Mouse (Mus musculus): Measurements from ENCODE around the gene Dpm2.

Dpm2 gene

GRCm38 (mm10) chr2:32585149-32585714 is 14.6 kb downstream of the Dpm2 start:
- 85% methylated on average over 7 of the region's 7 CpGs for WGBS

DNA sequence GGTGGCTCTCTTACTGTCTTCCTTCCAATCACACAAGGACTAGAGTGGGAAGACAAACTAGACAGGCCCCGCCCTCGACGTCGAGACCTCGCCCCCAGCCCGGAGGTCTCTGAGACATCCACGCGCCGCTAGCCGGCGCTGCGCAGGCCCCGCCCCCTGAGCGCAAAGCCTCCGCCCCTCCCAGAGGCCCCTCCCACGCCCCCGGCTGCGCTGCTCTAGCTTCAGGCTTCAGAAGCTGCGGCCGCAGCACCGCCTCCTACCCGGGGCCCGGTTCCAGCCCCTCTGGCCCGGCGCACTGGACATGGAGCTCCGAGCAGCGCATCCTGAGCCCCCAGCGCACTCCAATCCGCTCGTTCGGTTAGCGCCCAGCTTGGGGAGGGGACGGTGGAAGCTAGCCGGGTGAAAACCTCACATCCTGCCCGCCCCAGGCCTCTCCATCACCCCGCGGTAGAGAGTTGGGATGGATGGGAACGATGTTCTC is 16.3 kb downstream of the Dpm2 start, which contains the start of gene St6galnac4:
Gene St6galnac4, plus strand, starts transcription at position 225 of the 481 bp plus-strand sequence.
- WGBS: under 1% methylated on average over 37 of the region's 38 CpGs

DNA sequence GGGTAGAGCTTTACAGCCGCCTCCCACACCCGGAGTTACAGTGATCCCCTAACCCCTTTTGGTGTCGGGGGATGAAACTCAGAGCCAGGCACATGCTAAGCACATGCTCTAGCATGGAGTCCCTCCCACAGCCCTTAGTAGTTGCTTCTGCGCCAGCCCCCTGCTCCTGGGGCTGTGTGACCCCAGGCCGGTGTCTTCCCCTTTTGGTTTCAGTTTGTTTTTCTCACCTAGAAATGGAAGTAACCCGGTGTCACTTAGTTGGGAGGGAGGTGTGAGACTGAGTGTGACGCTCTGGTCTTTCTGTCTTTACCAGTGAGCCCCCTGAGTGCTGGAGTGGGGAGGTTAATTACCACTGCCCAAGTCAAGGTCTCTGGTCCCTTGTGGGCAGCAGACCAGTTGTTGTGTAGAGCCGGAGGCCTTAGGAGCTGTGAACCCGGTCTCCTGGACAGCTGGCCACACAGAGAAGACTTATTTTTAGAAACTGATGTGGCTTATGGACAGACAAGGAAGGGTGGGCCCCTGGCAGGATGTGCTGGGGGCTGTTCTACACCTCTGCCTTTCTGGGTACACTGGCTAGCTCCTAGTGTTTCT is 17.2 kb downstream of the Dpm2 start:
- 21% methylated on average over 9 of the region's 9 CpGs for WGBS

DNA sequence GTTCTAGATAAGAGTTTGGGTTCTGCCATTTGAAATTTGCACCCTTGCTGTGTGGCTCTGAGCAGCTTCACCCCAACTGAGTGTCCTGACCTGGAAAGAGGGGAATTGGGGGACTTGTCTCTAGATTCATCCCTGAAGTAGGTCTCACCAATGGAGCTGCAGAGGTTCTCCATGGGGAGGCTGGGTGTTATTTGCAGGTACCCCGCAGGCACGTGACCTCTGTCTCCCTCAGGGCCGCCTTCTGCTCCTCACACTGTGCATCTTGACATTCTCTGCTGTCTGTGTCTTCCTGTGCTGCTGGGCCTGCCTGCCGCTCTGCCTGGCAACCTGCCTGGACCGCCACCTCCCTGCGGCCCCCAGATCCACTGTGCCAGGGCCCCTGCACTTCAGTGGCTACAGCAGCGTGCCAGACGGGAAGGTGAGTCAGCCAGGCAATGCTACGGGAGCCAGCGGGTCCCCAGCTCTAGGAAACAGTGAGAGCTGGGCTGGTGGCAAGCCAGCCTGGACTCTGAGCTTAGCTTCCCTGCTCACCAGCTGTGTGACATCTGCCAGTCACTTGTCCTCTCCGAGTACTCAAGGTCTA is 18.6 kb downstream of the Dpm2 start:
- WGBS: 24% methylated on average over 11 of the region's 11 CpGs

- WGBS: 74% methylated on average over 10 of the region's 10 CpGs
Measured at GRCm38 (mm10) chr2:32590224-32590623, 19.6 kb downstream of the Dpm2 start.

DNA sequence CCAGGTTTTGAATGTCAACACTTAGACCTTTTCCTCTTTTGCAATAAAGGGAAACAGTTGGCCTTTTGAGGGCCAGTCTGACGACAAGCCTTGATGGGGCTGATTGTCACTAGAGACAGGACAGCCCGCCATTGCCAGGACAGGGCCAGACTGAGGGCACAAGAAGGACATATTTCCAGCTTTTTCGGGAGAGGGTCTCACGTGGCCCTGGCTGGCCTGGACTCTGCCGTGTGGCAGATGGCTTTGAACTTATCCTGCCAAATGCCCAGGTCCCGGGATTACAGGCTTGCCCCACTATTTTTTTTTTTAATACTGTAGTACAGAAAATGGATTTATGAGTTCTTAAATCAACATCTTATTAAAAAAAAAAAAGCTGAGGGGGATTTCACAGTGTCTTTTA is 20.6 kb downstream of the Dpm2 start:
- 83% methylated on average over 6 of the region's 6 CpGs for WGBS

DNA sequence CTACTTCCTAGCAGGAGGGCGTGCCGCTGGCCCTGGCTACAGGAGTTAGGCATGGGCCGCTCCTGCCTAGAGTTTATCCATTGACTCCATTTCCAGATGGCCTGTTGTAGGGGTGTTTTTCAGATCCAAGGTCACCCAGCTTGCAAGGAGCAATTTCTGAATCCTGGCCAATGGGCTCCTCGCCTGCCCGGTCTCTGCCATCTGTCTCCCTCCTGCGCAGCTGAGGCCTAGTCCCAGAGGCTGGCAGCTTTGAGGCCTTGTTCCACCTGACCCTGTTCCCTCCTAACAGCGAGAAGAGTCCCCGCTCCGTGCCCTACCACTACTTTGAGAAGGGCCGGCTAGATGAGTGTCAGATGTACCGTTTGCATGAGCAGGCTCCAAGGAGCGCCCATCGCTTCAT is 26.1 kb downstream of the Dpm2 start:
- WGBS: 80% methylated on average over 13 of the region's 13 CpGs

GRCm38 (mm10) chr2:32597248-32597647 is 26.6 kb downstream of the Dpm2 start:
- WGBS: 90% methylated on average over 5 of the region's 5 CpGs

GRCm38 (mm10) chr2:32597699-32598098 is 27.0 kb downstream of the Dpm2 start:
- 92% methylated on average over 5 of the region's 5 CpGs for WGBS

GRCm38 (mm10) chr2:32598506-32598905 is 27.8 kb downstream of the Dpm2 start:
- WGBS: 78% methylated on average over 8 of the region's 8 CpGs

DNA sequence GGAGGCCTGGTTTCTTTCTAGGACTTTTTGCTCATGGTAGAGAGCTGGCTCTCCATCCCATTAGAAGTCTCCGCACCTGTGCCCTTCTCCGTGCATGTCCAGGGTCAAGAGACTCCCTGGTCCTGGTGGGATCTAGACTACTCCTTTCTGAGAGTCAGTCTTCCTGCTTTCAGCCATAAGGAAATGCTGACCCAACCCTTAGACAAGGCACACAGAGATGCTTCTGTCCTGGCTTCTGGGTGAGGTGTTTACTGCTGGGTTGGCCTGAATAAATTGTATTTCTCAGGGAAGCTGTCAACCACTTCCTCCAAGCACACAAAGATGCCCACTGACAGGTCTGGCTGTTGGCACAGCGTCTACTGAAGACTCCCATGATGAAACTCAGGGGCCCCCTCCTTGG is 28.8 kb downstream of the Dpm2 start, which contains the start of gene St6galnac6:
Gene St6galnac6, plus strand, starts transcription at position 301 of the 400 bp plus-strand sequence.
- 92% methylated on average over 3 of the region's 3 CpGs for WGBS

DNA sequence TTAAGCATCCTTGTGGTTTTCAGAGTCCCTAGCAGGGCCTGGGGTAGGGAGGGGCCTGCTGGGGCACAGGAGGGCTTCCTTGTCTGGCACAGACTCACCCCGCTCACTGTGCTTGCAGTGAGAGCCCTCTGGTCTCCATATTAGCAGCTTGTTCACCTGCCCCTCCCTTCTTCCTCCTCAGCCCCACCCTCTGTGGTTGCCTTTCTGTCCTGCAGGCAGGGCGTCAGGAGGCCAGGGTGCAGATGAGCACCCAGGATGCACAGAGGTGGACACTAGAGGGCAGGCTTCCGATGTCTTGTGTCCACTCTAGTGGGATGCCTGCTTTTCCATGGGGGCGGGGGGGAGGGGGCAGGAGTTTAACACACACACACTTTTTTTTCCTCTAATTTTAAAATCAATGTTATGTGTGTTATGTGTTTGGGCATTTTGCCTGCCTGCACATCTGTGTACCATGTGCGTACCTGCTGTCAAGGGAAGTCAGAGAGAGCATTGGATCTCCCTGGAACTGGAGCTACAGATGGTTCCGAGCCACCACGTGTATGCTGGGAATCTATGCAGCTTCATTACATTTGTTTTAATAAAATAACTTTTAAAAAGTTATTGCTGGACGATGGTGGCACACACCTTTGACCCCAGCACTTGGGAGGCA is 30.9 kb downstream of the Dpm2 start:
- 33% methylated on average over 8 of the region's 8 CpGs for WGBS

GRCm38 (mm10) chr2:32602600-32603054 is 32.0 kb downstream of the Dpm2 start:
- under 1% methylated on average over 11 of the region's 11 CpGs for WGBS

DNA sequence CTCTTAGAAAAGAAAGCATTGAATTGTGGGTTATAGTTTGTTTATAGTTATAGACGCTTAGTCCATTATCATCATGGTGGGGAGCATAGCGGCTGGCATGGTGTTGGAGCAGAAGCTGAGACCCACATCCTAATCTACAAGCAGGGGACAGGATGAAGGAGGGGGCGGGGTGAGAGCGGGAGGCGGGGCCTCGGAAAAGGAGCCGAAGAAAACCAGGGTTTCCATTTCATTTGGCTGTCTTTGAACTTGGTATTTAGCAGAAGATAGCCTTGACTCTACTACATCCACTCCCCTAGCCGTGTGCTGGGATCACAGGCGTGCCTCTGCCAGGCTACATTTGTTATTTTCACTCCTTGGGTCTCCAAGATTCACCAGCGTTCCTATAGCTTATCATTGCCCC is 34.0 kb downstream of the Dpm2 start:
- WGBS: 46% methylated on average over 10 of the region's 10 CpGs

DNA sequence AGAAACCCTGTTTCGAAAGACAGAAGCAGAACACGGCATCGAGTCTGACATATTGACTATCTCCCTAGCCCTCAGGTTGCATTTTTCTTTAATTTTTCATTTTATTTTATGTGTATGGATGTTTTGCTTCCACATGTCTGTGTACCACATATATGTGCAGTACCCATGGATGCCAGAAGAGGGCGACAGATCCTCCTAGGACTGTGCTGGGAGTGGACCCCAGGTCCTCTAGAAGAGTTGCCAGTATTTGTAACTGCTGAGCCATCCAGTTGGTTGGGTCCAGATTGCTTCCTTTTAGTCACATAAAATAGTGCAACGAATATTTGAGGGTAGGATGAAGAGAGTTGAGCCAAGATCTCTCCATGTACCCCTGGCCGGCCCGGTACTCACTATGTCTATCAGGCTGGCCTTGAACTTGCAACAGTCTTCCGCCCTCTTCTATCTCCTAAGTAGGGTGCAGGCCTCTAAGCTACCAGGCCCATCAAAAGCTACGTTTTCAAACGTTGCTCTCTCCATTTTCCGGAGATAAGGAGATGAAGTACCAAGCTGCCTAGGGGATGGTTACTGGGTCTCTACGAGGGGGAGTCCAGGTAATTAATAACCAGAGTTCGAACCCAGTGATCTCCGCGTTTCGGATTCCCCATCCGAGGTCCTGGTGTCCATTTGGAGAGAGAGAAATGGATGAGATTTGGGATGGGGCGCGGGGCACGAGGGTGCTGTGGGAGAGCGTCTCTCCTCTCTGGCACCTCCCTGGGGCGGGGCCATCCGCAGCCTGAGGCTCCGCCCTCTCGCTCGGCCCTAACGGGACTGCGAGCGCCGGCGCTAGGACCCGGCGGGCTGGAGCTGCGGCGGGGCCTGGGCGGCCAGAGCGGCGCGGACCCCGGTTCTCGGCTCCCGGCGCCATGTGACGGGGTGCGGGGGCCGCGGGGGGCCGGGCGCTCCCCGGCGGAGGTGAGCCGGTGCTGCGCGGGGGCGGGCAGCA is 35.8 kb downstream of the Dpm2 start:
- WGBS: 12% methylated on average over 53 of the region's 55 CpGs

DNA sequence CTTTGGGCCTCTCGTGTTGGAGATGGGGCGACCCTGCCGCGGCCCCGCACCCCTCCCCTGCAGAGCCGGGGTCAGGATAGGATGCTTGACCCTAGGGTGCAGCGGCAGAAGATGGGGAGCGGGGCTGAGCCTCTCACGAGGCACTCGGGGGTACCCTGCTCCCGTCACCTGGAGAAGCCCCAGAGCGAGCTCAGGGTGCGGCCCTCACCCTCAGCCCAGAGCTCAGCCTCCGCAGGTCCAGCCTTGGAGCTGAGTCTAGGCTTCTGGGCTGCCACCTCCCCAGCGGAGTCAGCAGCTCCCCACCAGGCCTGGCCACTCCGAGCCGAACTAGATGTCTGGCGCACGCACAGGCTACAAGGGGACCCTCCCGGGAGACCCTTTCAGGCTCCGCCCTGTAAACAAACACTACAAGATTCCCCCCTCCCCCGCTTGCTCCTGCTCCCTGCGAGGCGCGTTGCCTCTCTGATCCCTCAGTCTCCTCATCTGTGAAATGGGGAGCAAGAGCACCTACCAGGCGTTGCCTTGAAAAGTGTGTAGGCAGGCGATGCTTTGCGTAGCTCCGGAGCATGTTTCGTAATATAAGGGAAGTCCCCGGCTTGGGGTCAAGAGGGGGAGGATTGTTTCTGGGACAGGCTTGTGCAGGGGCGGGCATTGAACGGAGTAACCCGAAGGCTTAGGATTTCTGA is 36.7 kb downstream of the Dpm2 start:
- WGBS: 6% methylated on average over 34 of the region's 34 CpGs

GRCm38 (mm10) chr2:32608141-32608777 is 37.6 kb downstream of the Dpm2 start:
- 14% methylated on average over 25 of the region's 25 CpGs for WGBS

- WGBS: 62% methylated on average over 18 of the region's 18 CpGs
Measured at GRCm38 (mm10) chr2:32608778-32609435, 38.2 kb downstream of the Dpm2 start.

GRCm38 (mm10) chr2:32610610-32611229 is 40.1 kb downstream of the Dpm2 start:
- 8% methylated on average over 23 of the region's 23 CpGs for WGBS
